Mouse (Mus musculus): ENCODE data around the gene Qtrt1. TPM values are rescaled to one million over a fixed set of nuclear protein-coding genes. Genes with fewer than 3 reads are reported as not detected.

The Qtrt1 gene
- polyA plus RNA-seq, 1 experiment: 29.5 TPM

DNA sequence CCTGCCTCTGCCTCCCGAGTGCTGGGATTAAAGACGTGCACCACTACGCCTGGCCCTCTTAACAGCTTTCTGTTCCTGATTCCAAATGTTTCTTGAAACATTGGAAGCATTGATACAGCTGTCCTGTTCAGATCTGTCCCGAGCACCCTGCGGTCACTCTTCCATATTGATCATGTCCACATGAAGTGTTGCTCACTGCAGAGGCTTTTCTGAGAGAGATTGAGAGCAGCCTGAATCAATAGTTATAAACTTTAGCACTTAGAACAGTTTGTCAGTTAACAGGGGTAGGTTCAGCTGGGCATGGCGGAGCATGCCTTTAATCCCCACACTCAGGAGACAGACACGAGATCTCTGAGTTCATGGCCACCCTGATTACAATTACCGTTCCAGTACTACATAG, 32.2 kb downstream of the Qtrt1 start:
- 93% methylated on average over 8 of the region's 8 CpGs for WGBS
- no peak for DNase-seq
- Histone ChIP-seq H3K4me1 (ENCODE audit: control insufficient read depth, insufficient read depth, low read length) (peaks cover 5% of the 10 kb centered on the region; the same call in 1 of the 2 replicates), H3K4me3 (replicated peaks; ENCODE audit: extremely low read depth, low read depth, low read length) (no peak overlapping the region)
- no peak for TF ChIP-seq POLR2A (IDR thresholded peaks at IDR 0.05; ENCODE audit: borderline replicate concordance, extremely low read depth, low read depth, low read length)
- TF ChIP-seq CTCF (IDR thresholded peaks at IDR 0.05; ENCODE audit: insufficient read depth, low read length): no peak

DNA sequence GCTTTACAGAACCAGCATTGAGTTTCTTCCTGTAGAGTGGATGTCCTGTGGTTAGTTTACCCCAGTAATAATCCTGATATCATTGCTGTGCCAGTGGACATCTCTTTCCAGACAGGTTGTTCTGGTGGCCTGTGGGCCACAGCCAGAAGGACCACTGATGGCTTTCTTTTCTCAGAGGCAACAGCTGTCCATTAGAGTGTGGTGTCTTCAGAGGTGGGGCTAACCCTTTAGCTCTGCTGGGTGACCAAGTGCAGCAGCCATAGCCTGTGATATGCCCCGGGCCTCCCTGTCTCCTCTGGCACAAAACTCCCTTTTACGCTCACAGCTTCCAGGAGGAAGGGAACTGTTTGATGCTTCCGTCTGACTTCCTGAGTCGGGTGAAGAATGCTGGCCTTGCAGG, 32.9 kb downstream of the Qtrt1 start:
- Histone ChIP-seq H3K4me3 (replicated peaks; ENCODE audit: extremely low read depth, low read depth, low read length) (no peak overlapping the region), H3K4me1 (ENCODE audit: control insufficient read depth, insufficient read depth, low read length) (peaks cover 3% of the 10 kb centered on the region)
- DNase-seq: no peak
- TF ChIP-seq POLR2A (IDR thresholded peaks at IDR 0.05; ENCODE audit: borderline replicate concordance, extremely low read depth, low read depth, low read length): no peak
- TF ChIP-seq CTCF (IDR thresholded peaks at IDR 0.05; ENCODE audit: insufficient read depth, low read length): no peak
- 42% methylated on average over 4 of the region's 4 CpGs for WGBS

GRCm38 (mm10) chr9:21445081-21445744, 33.6 kb downstream of the Qtrt1 start:
- TF ChIP-seq CTCF (IDR thresholded peaks at IDR 0.05; ENCODE audit: insufficient read depth, low read length) (no peak), POLR2A (IDR thresholded peaks at IDR 0.05; ENCODE audit: borderline replicate concordance, extremely low read depth, low read depth, low read length) (no peak)
- no peak for DNase-seq
- WGBS: 91% methylated on average over 6 of the region's 6 CpGs
- H3K4me1 ChIP-seq (ENCODE audit: control insufficient read depth, insufficient read depth, low read length): peaks cover 7% of the 10 kb centered on the region
- H3K4me3 ChIP-seq (replicated peaks; ENCODE audit: extremely low read depth, low read depth, low read length): no peak overlapping the region

DNA sequence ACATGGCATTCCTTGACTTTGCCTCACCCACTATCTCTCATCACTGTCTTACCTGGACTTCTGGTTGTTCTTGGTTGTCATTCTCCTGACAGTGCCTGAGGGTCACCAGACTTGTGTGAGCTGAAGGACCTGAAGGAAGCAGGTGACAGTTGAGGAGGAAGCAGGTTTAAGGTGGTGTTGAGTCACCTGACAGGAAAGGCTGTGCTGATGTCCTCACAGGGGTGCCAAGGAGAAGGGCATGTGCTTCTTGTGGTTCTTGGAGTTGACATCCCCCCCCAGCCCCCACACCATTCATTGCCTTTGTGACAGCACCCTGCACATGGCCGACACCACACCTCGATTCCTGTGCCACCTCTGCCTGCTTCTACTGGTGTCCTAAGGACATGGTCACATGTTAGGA, 36.1 kb downstream of the Qtrt1 start:
- Histone ChIP-seq H3K4me3 (replicated peaks; ENCODE audit: extremely low read depth, low read depth, low read length) (no peak overlapping the region), H3K4me1 (ENCODE audit: control insufficient read depth, insufficient read depth, low read length) (peaks cover 24% of the 10 kb centered on the region)
- 77% methylated on average over 2 of the region's 2 CpGs for WGBS
- TF ChIP-seq CTCF (IDR thresholded peaks at IDR 0.05; ENCODE audit: insufficient read depth, low read length) (no peak), POLR2A (IDR thresholded peaks at IDR 0.05; ENCODE audit: borderline replicate concordance, extremely low read depth, low read depth, low read length) (no peak)
- no peak for DNase-seq

GRCm38 (mm10) chr9:21449710-21450109, 38.1 kb downstream of the Qtrt1 start:
- DNase-seq: no peak
- TF ChIP-seq POLR2A (IDR thresholded peaks at IDR 0.05; ENCODE audit: borderline replicate concordance, extremely low read depth, low read depth, low read length) (no peak), CTCF (IDR thresholded peaks at IDR 0.05; ENCODE audit: insufficient read depth, low read length) (no peak)
- H3K4me1 ChIP-seq (ENCODE audit: control insufficient read depth, insufficient read depth, low read length): peaks cover 32% of the 10 kb centered on the region
- H3K4me3 ChIP-seq (replicated peaks; ENCODE audit: extremely low read depth, low read depth, low read length): no peak overlapping the region
- WGBS: 42% methylated on average over 2 of the region's 2 CpGs

- Histone ChIP-seq H3K4me3 (replicated peaks; ENCODE audit: extremely low read depth, low read depth, low read length) (no peak overlapping the region), H3K4me1 (ENCODE audit: control insufficient read depth, insufficient read depth, low read length) (peaks cover 36% of the 10 kb centered on the region)
- no peak for TF ChIP-seq POLR2A (IDR thresholded peaks at IDR 0.05; ENCODE audit: borderline replicate concordance, extremely low read depth, low read depth, low read length)
- no peak for TF ChIP-seq CTCF (IDR thresholded peaks at IDR 0.05; ENCODE audit: insufficient read depth, low read length)
- 41% methylated on average over 3 of the region's 3 CpGs for WGBS
- no peak for DNase-seq
These were observed 38.6 kb downstream of the Qtrt1 start for GRCm38 (mm10) chr9:21450270-21450669.

DNA sequence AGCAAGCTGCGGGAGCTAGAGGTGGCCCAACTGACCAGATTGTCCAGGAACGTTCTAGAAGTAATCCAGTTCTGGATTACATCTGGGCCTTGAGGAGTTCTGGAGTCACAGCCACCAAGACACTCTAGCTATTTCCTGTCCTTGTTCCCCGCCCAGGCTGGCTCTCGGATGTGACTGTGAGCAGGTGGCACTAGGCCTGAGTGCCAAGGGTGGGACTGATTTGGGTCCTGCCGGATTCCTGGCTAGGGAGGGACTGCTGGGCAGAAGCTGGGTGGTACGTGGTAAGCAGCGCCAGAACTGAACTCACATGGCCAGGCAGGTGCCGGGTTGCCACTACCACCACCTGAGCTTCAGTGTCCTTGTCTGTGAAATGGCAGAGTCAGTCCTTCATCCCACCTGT, 39.8 kb downstream of the Qtrt1 start:
- H3K4me3 ChIP-seq (replicated peaks; ENCODE audit: extremely low read depth, low read depth, low read length): no peak overlapping the region
- TF ChIP-seq CTCF (IDR thresholded peaks at IDR 0.05; ENCODE audit: insufficient read depth, low read length): no peak
- TF ChIP-seq POLR2A (IDR thresholded peaks at IDR 0.05; ENCODE audit: borderline replicate concordance, extremely low read depth, low read depth, low read length): no peak
- 42% methylated on average over 8 of the region's 8 CpGs for WGBS
- H3K4me1 ChIP-seq (ENCODE audit: control insufficient read depth, insufficient read depth, low read length): peaks cover 41% of the 10 kb centered on the region
- DNase-seq: peak; percentile 39

DNA sequence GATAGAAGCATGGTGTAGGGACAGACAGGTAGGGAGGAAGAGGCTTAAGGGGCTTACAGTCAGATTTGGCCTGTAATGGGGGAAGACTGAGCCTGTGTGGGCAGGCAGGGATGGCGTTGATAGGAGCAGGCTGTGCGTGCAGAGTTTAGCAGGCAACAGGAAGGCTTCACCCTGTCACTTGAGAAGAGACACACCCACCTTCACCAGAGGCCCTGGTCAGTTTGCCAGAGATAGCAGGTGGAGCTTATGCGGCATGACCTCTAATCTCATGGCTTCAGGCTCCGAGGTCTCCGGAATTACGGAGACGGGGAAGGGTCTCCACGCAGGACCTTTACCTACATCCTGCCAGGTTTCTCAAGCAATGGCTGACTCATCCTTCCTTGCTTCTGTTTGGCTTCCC, 40.2 kb downstream of the Qtrt1 start:
- no peak for DNase-seq
- WGBS: 27% methylated on average over 8 of the region's 8 CpGs
- TF ChIP-seq CTCF (IDR thresholded peaks at IDR 0.05; ENCODE audit: insufficient read depth, low read length) (no peak), POLR2A (IDR thresholded peaks at IDR 0.05; ENCODE audit: borderline replicate concordance, extremely low read depth, low read depth, low read length) (no peak)
- Histone ChIP-seq H3K4me3 (replicated peaks; ENCODE audit: extremely low read depth, low read depth, low read length) (no peak overlapping the region), H3K4me1 (ENCODE audit: control insufficient read depth, insufficient read depth, low read length) (peaks cover 41% of the 10 kb centered on the region)

- WGBS: 54% methylated on average over 7 of the region's 7 CpGs
- Histone ChIP-seq H3K4me3 (replicated peaks; ENCODE audit: extremely low read depth, low read depth, low read length) (no peak overlapping the region), H3K4me1 (ENCODE audit: control insufficient read depth, insufficient read depth, low read length) (peaks cover 45% of the 10 kb centered on the region)
- TF ChIP-seq POLR2A (IDR thresholded peaks at IDR 0.05; ENCODE audit: borderline replicate concordance, extremely low read depth, low read depth, low read length): no peak
- no peak for TF ChIP-seq CTCF (IDR thresholded peaks at IDR 0.05; ENCODE audit: insufficient read depth, low read length)
- DNase-seq: no peak
These were observed 41.4 kb downstream of the Qtrt1 start for GRCm38 (mm10) chr9:21453003-21453402.

DNA sequence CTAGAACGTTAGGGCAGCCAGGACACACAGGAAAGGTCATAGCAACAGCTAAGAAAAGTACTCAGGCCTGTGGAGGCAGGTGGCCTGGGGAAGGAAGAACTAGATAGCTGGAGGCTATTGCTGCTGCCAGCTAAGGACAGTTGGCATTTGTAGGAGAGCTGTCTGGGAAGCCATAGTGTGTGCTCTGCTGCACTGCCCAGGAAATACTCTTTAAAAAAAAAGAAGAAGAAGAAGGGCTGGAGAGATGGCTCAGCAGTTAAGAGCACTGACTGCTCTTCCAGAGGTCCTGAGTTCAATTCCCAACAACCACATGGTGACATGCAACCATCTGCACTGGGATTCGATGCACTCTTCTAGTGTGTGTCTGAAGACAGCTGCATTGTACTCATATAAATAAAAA, 41.8 kb downstream of the Qtrt1 start:
- no peak for DNase-seq
- no peak for TF ChIP-seq CTCF (IDR thresholded peaks at IDR 0.05; ENCODE audit: insufficient read depth, low read length)
- TF ChIP-seq POLR2A (IDR thresholded peaks at IDR 0.05; ENCODE audit: borderline replicate concordance, extremely low read depth, low read depth, low read length): no peak
- no peak overlapping the region for H3K4me3 ChIP-seq (replicated peaks; ENCODE audit: extremely low read depth, low read depth, low read length)
- H3K4me1 ChIP-seq (ENCODE audit: control insufficient read depth, insufficient read depth, low read length): peaks cover 45% of the 10 kb centered on the region
- WGBS: 47% methylated on average over 2 of the region's 2 CpGs

Measured in lung, adult 2 months (tissue).